Mouse (Mus musculus) ES-Bruce4 (cell line): ENCODE measurements around the gene Dab1. TPM values are rescaled to one million over a fixed set of nuclear protein-coding genes. Genes with fewer than 3 reads are reported as not detected.

Experiments used
- H3K27ac ChIP-seq: 2 replicates; pipeline ENCODE4 v1.5.1; 2012; ENCODE audit warnings: low read length, inconsistent platforms; ENCODE audit not compliant: insufficient read depth
- H3K27me3 ChIP-seq: 2 replicates; pipeline ENCODE4 v1.6.1; 2012; ENCODE audit warnings: mild to moderate bottlenecking, low read length, inconsistent platforms; ENCODE audit not compliant: control insufficient read depth, poor library complexity, insufficient read depth, severe bottlenecking
- H3K36me3 ChIP-seq: 2 replicates; pipeline ENCODE4 v1.6.1; 2012; ENCODE audit warnings: inconsistent platforms, mild to moderate bottlenecking, low read length, moderate library complexity; ENCODE audit not compliant: control insufficient read depth, poor library complexity, insufficient read depth, severe bottlenecking
- H3K4me1 ChIP-seq: one replicate; pipeline ENCODE4 v1.8.1; 2011; ENCODE audit warnings: low read length; ENCODE audit not compliant: control insufficient read depth, insufficient read depth
- H3K4me3 ChIP-seq: 2 replicates; pipeline ENCODE4 v1.5.1; 2011; ENCODE audit warnings: low read depth, mild to moderate bottlenecking, low read length
- H3K9ac ChIP-seq: 2 replicates; pipeline ENCODE4 v1.6.1; 2012; ENCODE audit warnings: low read depth, mild to moderate bottlenecking, inconsistent platforms; ENCODE audit not compliant: poor library complexity, severe bottlenecking
- H3K9me3 ChIP-seq: replicated peaks from 2 replicates; pipeline ENCODE4 v1.6.1; 2012; ENCODE audit warnings: mild to moderate bottlenecking, low read length, inconsistent platforms; ENCODE audit not compliant: control insufficient read depth, poor library complexity, insufficient read depth, severe bottlenecking
- CTCF ChIP-seq: IDR thresholded peaks from one replicate; pipeline ENCODE4 v1.8.1; 2011; ENCODE audit warnings: low read depth, low read length
- EP300 ChIP-seq: IDR thresholded peaks from 2 replicates; pipeline ENCODE4 v1.6.1; 2011; ENCODE audit warnings: low read depth, low read length; ENCODE audit not compliant: insufficient read depth
- POLR2A ChIP-seq: IDR thresholded peaks from one replicate; pipeline ENCODE4 v1.8.1; 2011; ENCODE audit warnings: low read length; ENCODE audit not compliant: insufficient read depth
- polyA plus RNA-seq: library from polyadenylated mRNA; stranded (reverse); fragments of >200 nt; gene quantifications from 2 replicates; pipeline ENCODE4 v1.2.4, GENCODE M21; 2011; ENCODE audit warnings: low read depth; ENCODE audit not compliant: missing spikeins, insufficient read depth, insufficient read length

Dab1 gene
- polyA plus RNA-seq, 1 experiment: 4.8 TPM

GRCm38 (mm10) chr4:103677195-103677594, 58.0 kb downstream of the Dab1 start:
- TF ChIP-seq POLR2A: no peak
- Histone ChIP-seq H3K9me3 (no peaks in the 10 kb centered on the region), H3K4me1 (no peaks in the 10 kb centered on the region), H3K9ac (no peak overlapping the region), H3K4me3 (no peak overlapping the region), H3K27ac (no peak overlapping the region), H3K27me3 (no peaks in the 10 kb centered on the region), H3K36me3 (no peaks in the 10 kb centered on the region)

- no peaks in the 10 kb centered on the region for H3K4me1 ChIP-seq
- no peaks in the 10 kb centered on the region for H3K9me3 ChIP-seq
- H3K36me3 ChIP-seq: no peaks in the 10 kb centered on the region
- TF ChIP-seq EP300 (no peak), CTCF (no peak), POLR2A (no peak)
- no peak overlapping the region for H3K9ac ChIP-seq
- no peak overlapping the region for H3K4me3 ChIP-seq
- H3K27me3 ChIP-seq: no peaks in the 10 kb centered on the region
- no peak overlapping the region for H3K27ac ChIP-seq
Observed at GRCm38 (mm10) chr4:103678501-103678900, 59.3 kb downstream of the Dab1 start.

GRCm38 (mm10) chr4:103685136-103685535, 66.0 kb downstream of the Dab1 start:
- no peak for TF ChIP-seq CTCF
- TF ChIP-seq POLR2A: no peak
- no peak for TF ChIP-seq EP300
- no peaks in the 10 kb centered on the region for H3K27me3 ChIP-seq
- no peaks in the 10 kb centered on the region for H3K4me1 ChIP-seq
- no peaks in the 10 kb centered on the region for H3K9me3 ChIP-seq
- no peak overlapping the region for H3K27ac ChIP-seq
- no peak overlapping the region for H3K9ac ChIP-seq
- no peak overlapping the region for H3K4me3 ChIP-seq
- no peaks in the 10 kb centered on the region for H3K36me3 ChIP-seq

GRCm38 (mm10) chr4:103691717-103692116, 72.6 kb downstream of the Dab1 start:
- no peaks in the 10 kb centered on the region for H3K4me1 ChIP-seq
- TF ChIP-seq EP300: no peak
- no peak for TF ChIP-seq POLR2A
- no peak for TF ChIP-seq CTCF
- H3K27ac ChIP-seq: no peak overlapping the region
- no peaks in the 10 kb centered on the region for H3K27me3 ChIP-seq
- H3K4me3 ChIP-seq: no peak overlapping the region
- H3K9me3 ChIP-seq: no peaks in the 10 kb centered on the region
- no peaks in the 10 kb centered on the region for H3K36me3 ChIP-seq
- H3K9ac ChIP-seq: no peak overlapping the region

- no peak overlapping the region for H3K9ac ChIP-seq
- H3K4me1 ChIP-seq: no peaks in the 10 kb centered on the region
- no peaks in the 10 kb centered on the region for H3K36me3 ChIP-seq
- no peak overlapping the region for H3K4me3 ChIP-seq
- H3K9me3 ChIP-seq: no peaks in the 10 kb centered on the region
- TF ChIP-seq CTCF (no peak), POLR2A (no peak), EP300 (no peak)
- no peak overlapping the region for H3K27ac ChIP-seq
- no peaks in the 10 kb centered on the region for H3K27me3 ChIP-seq
Observed at GRCm38 (mm10) chr4:103699755-103700154, 80.6 kb downstream of the Dab1 start.

- Histone ChIP-seq H3K9ac (no peak overlapping the region), H3K4me3 (no peak overlapping the region), H3K9me3 (no peaks in the 10 kb centered on the region), H3K27me3 (no peaks in the 10 kb centered on the region), H3K36me3 (no peaks in the 10 kb centered on the region), H3K4me1 (no peaks in the 10 kb centered on the region), H3K27ac (no peak overlapping the region)
- TF ChIP-seq CTCF (no peak), EP300 (no peak), POLR2A (no peak)
Observed at GRCm38 (mm10) chr4:103700392-103700791, 81.2 kb downstream of the Dab1 start.
